Mouse (Mus musculus) heart, adult 18-20 months (tissue): ENCODE measurements at regions not wholly inside any gene's neighbourhood (a gene's known extent, or its start where the extent isn't known, plus 50 kb on each side); places are given as distances from the start of the nearest gene placed in this dataset.

Experiments
- DNase-seq, 2 experiments: peaks; one replicate each; pipeline ENCODE4 v3.0.0; 2021 to 2022; ENCODE audit warnings: mixed read lengths in 1 of 2

DNA sequence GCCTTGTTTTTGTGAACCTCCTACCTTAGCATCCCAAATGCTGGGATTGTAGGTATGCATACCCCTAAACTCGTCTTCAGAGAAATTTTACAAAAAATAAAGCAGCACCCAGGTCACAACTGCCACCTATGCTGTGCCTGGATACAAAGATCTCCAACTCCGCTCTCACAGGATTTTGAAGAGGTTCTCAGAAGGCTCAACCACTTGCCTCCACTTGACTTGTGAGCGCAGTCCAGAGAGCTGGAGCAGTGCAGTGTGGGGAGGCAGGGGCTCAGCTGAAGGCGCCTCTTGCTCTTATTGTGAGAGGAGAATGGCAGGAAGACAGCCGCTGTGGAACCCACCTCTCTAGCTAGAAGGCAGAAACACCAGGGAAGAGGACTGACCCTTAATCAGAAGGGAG is 182.9 kb downstream of the Rap2a start:
- no peak for DNase-seq

DNA sequence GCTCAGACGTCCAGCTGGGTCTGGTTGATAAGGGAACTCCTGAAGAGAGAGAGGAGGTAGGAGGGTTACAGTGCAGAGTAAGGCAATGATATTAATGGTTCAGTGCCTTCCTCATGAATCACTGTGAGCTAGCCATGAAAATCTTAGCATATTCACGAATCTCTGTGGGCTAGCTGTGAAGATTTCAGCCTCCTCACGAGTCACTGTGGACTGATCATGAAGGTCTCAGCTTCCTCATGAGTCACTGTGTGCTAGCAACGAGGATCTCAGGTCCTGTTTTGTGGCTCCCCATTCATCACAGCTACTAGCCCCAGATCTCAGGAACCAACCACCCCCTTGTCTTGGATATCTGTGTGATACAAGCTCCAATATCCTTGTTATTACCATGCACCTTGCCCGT is 191.4 kb downstream of the Rap2a start:
- DNase-seq = no peak

DNA sequence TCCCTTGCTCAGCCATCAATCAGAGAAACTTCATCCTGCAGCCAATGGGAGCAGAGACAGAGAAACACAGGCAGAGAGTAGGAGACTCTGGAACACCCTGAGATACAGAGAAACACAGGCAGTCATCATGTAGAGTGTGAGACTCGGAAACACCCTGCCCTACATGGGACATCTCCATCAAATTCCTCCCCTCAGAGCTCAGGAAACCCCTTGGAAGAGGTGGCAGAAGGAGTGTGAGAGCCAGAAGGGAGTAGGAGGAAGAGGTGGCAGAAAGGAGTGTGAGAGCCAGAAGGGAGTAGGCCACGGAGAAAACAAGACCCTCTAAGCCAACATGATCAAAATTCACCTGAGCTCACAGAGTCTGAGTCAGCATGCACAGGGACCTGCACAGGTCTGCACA is 197.5 kb downstream of the Rap2a start:
- DNase-seq = no peak

DNA sequence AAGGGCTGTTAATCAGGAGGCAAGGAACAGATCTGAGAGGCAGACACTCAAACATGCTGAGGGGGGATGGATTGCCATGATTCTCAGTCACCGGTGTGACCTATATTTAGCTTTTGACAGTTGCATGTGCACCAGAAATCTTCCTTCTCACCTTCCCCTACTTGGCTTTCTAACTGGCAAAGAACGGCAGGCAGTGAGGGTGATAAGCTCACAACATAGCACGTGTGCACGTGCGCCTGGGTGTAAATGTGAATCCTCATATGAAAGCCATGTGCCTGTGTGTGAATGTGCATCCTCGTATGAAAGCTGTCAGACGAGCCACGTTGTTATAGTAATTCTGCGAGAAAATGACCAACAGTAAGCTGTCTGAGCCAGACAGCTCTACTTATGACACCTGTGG is 200.3 kb downstream of the Rap2a start:
- no peak for DNase-seq

GRCm38 (mm10) chr14:120679072-120679471 is 200.8 kb downstream of the Rap2a start:
- DNase-seq = no peak

- no peak for DNase-seq
Measured at GRCm38 (mm10) chr14:120680272-120680671, 202.0 kb downstream of the Rap2a start.

- no peak for DNase-seq
Measured at GRCm38 (mm10) chr14:120685263-120685662, 207.0 kb downstream of the Rap2a start.

GRCm38 (mm10) chr14:120685877-120686276 is 207.6 kb downstream of the Rap2a start:
- no peak for DNase-seq

DNA sequence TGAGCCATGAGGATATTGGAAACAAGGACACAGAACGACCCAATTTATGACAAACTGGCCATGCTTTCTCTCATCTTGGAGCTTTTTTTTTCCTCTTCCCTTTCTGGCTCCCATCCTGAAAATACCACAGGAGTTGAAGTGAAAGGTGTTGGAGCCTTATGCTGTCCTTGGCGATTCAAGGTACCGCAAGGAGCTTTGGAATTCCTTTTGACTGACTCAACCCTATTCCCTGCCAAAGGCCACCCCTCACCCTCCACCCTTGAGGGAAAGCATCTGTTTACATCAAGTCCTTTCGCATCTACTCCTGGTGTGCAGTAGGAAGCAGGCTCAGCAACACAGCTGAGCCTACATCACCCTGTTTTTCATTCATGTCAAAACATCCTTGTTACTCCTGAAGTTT is 208.5 kb downstream of the Rap2a start:
- DNase-seq = no peak

GRCm38 (mm10) chr14:120699378-120699777 is 211.6 kb upstream of the Ipo5 start:
- DNase-seq = no peak

- DNase-seq = peak in 1 of 2 experiments; percentile 26
Measured at GRCm38 (mm10) chr14:120705301-120705801, 205.7 kb upstream of the Ipo5 start.

DNA sequence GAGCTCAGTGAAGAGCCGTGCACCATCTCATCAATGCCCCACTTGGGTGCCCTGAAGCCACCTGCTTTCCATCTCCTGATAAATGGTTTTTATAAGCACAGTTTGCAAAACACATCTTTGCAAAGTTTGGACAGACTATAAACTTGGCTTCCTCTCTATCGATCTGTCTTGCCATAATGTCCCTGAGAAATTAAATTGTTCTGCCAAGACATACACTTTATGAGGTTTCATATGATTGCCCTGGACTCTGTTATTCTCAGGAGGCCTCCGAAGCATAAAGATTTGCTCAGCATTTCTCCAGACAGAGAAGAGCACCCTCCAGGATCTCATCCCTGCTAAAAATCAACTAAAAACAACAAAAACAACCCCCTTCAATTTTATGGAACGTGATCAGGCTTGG is 200.2 kb upstream of the Ipo5 start:
- DNase-seq = no peak

GRCm38 (mm10) chr14:120720464-120721445 is 190.3 kb upstream of the Ipo5 start:
- DNase-seq = peak; percentile 15 to 22

DNA sequence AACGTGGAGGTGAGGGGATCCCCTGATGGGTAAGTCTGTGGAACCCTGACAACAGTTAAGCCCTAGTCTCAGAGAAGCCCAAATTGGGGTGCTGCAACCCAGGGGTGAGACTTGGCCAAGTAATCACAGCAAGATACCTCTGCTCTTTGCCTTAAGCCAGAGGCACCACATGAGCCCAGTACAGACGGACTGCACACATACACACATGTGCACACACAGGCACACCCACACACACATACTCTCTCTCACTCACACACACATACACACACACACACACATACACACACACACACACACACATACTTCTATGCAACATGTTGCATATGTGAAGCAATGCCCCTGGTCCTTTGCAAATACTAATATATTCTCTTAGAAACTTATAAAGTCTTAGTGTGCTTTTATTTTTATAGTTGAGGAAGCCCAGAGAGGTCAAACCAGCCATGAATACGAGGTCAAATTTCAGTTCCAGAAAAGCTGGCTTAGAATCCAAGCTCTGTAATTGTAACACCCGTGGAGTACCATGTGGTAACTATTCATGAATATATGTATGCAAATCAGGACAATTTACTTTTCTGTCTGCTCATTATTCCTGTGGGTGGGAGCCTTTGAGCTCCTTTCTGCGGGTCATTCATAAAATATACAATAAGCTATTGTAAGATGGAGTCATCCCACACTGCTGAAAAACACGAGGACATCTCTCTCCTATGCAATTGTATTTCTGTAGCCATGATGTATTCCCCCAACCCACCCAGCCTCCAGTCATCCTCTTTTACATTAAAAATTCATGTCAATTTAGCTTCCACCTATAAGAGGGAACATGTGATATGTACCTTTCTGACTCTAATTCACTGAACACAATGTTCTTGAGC is 189.2 kb upstream of the Ipo5 start:
- DNase-seq = no peak

DNA sequence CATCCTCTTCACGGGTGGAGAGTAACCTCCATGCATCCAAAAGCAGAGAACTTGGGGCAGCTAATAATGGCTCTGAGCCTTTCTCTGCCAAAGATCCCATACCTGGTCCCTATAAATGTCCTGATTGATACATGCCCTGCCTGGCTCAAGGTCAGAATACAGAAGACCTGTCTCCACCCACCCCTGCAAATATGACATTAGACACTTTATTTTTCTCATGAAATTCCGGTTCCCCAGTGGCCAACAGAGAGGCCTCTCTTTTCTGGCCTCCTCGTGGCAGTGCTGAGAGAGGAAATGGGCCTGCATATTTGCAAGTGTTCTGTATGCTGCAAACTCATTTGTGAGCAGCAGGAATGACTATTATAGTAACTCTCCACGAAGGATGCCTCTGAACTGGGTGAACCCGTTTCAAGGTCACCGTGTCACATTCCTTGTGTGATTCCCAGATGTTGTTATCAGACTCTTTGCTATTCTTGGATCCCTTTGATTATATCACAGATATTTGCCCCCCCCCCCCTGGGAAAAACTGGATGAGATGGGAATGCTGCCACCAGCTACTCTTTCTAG is 188.4 kb upstream of the Ipo5 start:
- DNase-seq = peak in 1 of 2 experiments; percentile 7

DNA sequence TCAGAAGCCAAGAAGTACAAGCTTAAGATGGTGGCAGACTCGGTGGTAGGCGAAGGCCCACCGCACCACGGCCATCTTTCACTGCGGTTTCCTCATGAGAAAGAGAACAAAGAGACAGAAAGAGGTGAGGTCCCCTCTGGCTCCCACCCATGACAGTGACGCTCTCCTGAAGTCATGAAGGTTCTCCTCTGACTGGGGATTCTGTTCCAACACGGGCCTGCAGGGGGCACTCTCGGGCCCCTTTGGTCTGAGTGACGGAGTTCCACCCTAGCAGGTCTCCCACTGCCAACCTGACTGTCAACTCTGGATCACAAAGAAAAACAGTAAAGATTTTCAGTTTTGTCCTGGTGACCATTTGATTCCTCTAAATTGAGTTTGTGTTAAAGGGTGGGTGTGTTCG is 182.9 kb upstream of the Ipo5 start:
- DNase-seq = no peak

- no peak for DNase-seq
Measured at GRCm38 (mm10) chr14:120730226-120730625, 180.8 kb upstream of the Ipo5 start.

DNA sequence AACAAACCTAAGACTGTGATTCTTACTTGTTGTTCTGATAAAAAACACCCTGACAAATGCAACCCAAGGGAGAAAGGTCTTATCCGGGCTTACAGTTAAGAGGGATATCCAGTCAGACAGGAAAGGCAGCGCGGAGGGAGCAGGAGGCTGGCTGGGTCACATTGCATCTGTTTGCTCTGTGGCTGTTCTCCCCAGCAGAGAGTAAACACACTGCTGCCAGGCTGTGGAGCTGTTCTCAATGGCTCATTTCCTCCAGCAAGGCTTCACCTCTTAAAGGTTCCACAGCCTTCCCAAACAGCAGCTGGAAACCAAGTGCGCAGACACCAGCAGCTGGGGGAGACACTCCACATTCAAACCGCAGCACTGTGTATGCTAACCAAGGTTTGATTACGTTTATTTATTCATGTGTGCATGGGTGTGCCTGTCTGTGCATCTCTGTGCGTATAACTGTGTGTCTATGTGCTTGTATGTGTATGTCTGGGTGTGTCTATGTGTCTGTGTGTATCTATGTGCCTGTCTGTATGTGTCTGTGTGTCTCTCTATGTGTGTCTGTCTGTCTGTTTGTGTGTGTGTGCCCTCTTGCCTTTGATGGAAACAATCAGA is 179.2 kb upstream of the Ipo5 start:
- no peak for DNase-seq

DNA sequence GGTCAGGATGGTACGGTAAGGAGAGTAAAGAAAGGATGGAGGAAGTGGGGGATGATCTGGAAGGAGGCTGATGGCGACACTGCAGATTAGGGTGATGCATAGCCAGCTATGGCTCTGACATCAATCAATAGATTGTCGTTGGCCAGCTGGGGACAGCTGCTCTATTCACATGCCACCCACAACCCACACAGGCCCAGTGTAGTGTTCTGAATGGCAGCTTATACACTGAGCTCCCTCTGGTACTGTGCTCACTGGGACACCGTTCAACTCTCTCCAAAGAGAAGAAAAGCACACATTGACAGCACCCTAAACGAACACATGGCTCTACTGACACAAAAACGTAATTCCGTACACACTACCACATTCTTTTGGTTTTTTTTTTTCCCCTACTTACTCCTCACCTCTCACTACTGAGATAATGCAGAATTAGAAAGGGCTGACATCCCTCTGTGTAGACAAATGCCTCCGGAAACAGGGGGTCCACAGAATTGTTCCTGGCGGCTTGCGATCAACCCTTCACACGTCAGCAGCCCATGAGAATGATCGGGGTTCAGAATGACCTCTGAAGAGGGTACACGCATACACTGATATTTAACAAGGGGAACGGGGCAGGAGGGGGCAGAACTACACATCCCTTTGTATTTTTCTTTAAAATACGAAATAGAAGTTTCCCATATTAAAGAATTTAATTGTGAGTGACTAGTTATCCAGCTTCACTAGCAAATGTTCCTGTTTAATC is 178.5 kb upstream of the Ipo5 start:
- no peak for DNase-seq

DNA sequence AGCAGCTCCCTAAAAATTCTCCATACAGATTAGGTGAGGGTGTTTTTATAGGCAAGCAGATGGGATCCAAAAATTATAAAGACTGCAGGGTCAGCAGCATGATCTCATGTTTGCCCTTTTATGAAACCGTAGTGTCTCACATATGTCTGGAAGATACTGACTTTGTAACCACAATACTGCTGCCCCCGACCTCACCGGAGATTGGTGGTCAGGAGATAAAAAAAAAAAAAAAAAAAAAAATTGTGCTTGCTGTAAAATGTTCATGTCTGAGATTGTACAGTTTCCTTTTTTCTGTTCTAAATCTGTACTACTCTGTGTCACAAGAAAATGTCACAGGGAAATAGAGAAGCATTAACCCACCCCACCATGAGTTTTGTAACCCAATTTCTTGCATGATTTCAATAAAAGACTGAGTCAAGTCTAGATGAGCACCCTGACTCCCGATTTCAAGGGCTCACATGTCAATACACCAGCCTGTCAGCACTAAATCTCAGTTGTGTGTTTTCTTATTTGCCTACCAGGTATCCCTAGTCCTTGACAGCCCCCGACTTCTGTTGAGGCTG is 169.5 kb upstream of the Ipo5 start:
- no peak for DNase-seq

GRCm38 (mm10) chr14:120754011-120754410 is 157.0 kb upstream of the Ipo5 start:
- no peak for DNase-seq
